In the genomic region with DNA sequence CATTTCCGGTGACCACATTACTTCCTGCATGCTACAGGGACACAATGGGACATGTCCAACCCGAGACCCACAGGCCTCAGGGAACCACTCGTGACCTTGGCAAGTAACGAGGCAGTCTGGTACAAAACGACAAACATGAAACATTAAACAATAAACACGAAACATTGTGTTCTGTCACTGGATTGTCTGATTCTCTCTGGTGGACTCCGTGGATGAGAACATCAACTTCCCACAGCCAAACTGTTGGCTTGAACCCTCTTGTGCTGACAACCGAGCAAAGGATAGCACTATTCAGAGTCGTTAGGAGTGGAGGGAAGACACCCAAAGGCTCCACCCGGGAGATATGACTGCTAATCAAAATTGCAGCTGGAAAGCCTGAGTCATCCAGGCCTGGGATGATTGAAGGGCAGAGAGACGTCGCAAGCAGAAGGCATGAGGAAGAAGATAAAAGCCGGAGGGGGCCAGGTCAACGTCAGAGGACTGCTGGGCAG, we compare ENCODE assay signal across 12 mouse cellular contexts.
DNase-seq lines count a peak whose midpoint lies in the region; ATAC-seq and TF ChIP-seq lines count a peak whose summit lies in the region.
"Had no signal": no experiment of that assay in that cellular context is flagged by ENCODE, and none has a peak within 500 bp of the region (broad histone marks: within the 10 kb centered on the region; RNA-seq: fewer than 3 reads in every experiment).

No protein-coding gene starts in this region.

- no peaks in the 10 kb centered on the region for H3K4me1 ChIP-seq in kidney, adult 2 months (ENCODE audit: control insufficient read depth, insufficient read depth, low read length)
- H3K4me1 ChIP-seq in intestine, embryonic 16.5 days (ENCODE audit: control insufficient read depth, insufficient read depth, low read length) = peaks cover 9% of the 10 kb centered on the region
- H3K4me1 ChIP-seq in forebrain, embryonic 16.5 days (replicated peaks; ENCODE audit: control insufficient read depth, insufficient read depth, low read length) = peaks cover 7% of the 10 kb centered on the region

- H3K27ac ChIP-seq in kidney, adult 2 months (ENCODE audit: insufficient read depth, low read depth, low read length) = 0 out of 2 replicates have a peak overlapping the region, but pooled peaks have one; percentile 3
- H3K27ac ChIP-seq in intestine, embryonic 16.5 days (ENCODE audit: low read length) = no peak overlapping the region
- no peak overlapping the region for H3K27ac ChIP-seq in forebrain, embryonic 16.5 days (ENCODE audit: low read length)
- no peak overlapping the region for H3K27ac ChIP-seq in left cerebral cortex, adult 2 months
- H3K27ac ChIP-seq: hindbrain, embryonic 14.5 days; kidney, postnatal 0 days had no signal

- H3K27me3 ChIP-seq in kidney, adult 2 months (replicated peaks; ENCODE audit: control insufficient read depth, insufficient read depth, low read length) = no peaks in the 10 kb centered on the region
- H3K27me3 ChIP-seq in intestine, embryonic 16.5 days (replicated peaks; ENCODE audit: control insufficient read depth, insufficient read depth, low read length) = no peaks in the 10 kb centered on the region
- H3K27me3 ChIP-seq in forebrain, embryonic 16.5 days (replicated peaks; ENCODE audit: control insufficient read depth, insufficient read depth, low read length) = no peaks in the 10 kb centered on the region
- H3K27me3 ChIP-seq: CH12.LX had no signal

- no peaks in the 10 kb centered on the region for H3K36me3 ChIP-seq in kidney, adult 2 months (ENCODE audit: control insufficient read depth, insufficient read depth, low read length)
- no peaks in the 10 kb centered on the region for H3K36me3 ChIP-seq in intestine, embryonic 16.5 days (ENCODE audit: control insufficient read depth, insufficient read depth, low read length)
- H3K36me3 ChIP-seq in forebrain, embryonic 16.5 days (ENCODE audit: control insufficient read depth, insufficient read depth) = no peaks in the 10 kb centered on the region

- peak; percentile 37 for DNase-seq in kidney, adult 2 months
- no peak for DNase-seq in kidney, postnatal 10 days
- DNase-seq in adrenal gland, adult 8-10 months = peak; percentile 68
- DNase-seq in lung, postnatal 36 days = peak; percentile 70
- no peak for DNase-seq in left cerebral cortex, adult 2 months (ENCODE audit: extremely low spot score in 1 of 2, low spot score in 2 of 2)
- DNase-seq: cerebellum, adult 18-20 months; thymus, postnatal 25 days had no signal

- no peaks in the 10 kb centered on the region for H3K9me3 ChIP-seq in intestine, embryonic 16.5 days (ENCODE audit: control insufficient read depth, low read length)
- no peaks in the 10 kb centered on the region for H3K9me3 ChIP-seq in forebrain, embryonic 16.5 days (ENCODE audit: control insufficient read depth, low read length)

- ATAC-seq in intestine, embryonic 16.5 days = peak; percentile 8; the same call in 1 of the 2 replicates
- no peak for ATAC-seq in forebrain, embryonic 16.5 days

- no peak for TF ChIP-seq CTCF in kidney, adult 2 months (conservative IDR thresholded peaks at IDR 0.05; ENCODE audit: insufficient read depth, insufficient read length, low read depth, low read length)
- no peak for TF ChIP-seq CTCF in left cerebral cortex, adult 2 months (IDR thresholded peaks at IDR 0.05)

- WGBS in kidney, adult 2 months = 69% methylated on average over 14 of the region's 14 CpGs
- WGBS in intestine, embryonic 16.5 days = 68% methylated on average over 14 of the region's 14 CpGs
- WGBS in forebrain, embryonic 16.5 days = 86% methylated on average over 14 of the region's 14 CpGs

- intact Hi-C loops in left cerebral cortex, adult 2 months (cut with DNase I) = no loop called here

- H3K4me3 ChIP-seq in kidney, adult 2 months (ENCODE audit: insufficient read depth, low read depth, low read length) = no peak overlapping the region
- H3K4me3 ChIP-seq in intestine, embryonic 16.5 days (ENCODE audit: low read length) = no peak overlapping the region
- no peak overlapping the region for H3K4me3 ChIP-seq in forebrain, embryonic 16.5 days (replicated peaks; ENCODE audit: low read length)
- H3K4me3 ChIP-seq in left cerebral cortex, adult 2 months = no peak overlapping the region

- no peak overlapping the region for H3K4me2 ChIP-seq in intestine, embryonic 16.5 days (ENCODE audit: low read depth, low read length)
- H3K4me2 ChIP-seq in forebrain, embryonic 16.5 days (ENCODE audit: low read length) = no peak overlapping the region
- H3K4me2 ChIP-seq: hindbrain, embryonic 14.5 days had no signal

- H3K9ac ChIP-seq in intestine, embryonic 16.5 days (ENCODE audit: low read depth, low read length) = no peak overlapping the region
- no peak overlapping the region for H3K9ac ChIP-seq in forebrain, embryonic 16.5 days (replicated peaks; ENCODE audit: low read depth, low read length)
- H3K9ac ChIP-seq: hindbrain, embryonic 14.5 days had no signal

- no peak for TF ChIP-seq POLR2A in kidney, adult 2 months (IDR thresholded peaks at IDR 0.05; ENCODE audit: low read depth, low read length)

Comparison
In these comparisons a context has a peak if more than half of its experiments do, and no peak if none do; other contexts are left out.
1. DNase-seq: peak in kidney, adult 2 months (single experiment), adrenal gland, adult 8-10 months (single experiment) and lung, postnatal 36 days (single experiment); none in kidney, postnatal 10 days (single experiment) and left cerebral cortex, adult 2 months (0 of 2).